Mouse (Mus musculus): ENCODE measurements around the gene Gpx4. TPM values are rescaled to one million over a fixed set of nuclear protein-coding genes. Genes with fewer than 3 reads are reported as not detected.

Gene Gpx4
- polyA plus RNA-seq (2012; rRNA removed), result 332 and 514 TPM in 2 replicates

DNA sequence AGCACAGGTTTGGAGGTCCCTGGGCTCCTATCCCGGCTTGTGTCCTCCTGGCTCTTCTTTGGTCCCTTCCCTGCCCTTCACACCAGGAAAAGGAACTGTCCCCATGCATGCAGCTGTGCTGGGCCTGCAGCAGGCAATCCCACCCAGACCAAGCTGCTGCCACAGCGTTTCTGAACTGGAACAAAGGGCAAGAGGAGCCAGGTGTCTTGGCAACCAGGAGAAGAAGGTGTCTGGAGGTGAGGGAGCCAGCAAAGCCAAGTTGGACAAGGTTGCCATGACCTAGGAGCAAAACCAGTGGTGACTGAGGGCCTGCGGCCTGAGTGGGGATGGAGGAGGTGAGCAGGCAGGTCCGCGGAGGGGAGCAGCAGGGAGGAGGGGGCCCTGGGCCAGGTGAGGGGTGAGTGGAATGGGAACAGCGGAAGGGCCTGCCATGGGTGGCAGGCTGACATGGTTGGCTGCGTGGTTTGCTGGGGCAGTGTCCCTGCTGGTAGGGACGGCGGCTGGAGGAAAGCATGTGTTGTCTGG, at the start of gene Gpx4:
Gene Gpx4 (plus strand): TSS at position 126 of the 525 bp plus-strand sequence.

GRCm38 (mm10) chr10:80016511-80016910, 30.5 kb upstream of the Gpx4 start, which contains the start of gene Arhgap45:
Gene Arhgap45 (plus strand): TSS chr10:80016653.

GRCm38 (mm10) chr10:80039559-80039979, 7.4 kb upstream of the Gpx4 start, which contains the start of gene Polr2e:
Gene Polr2e (minus strand): TSS chr10:80039795.

GRCm38 (mm10) chr10:80105460-80105859, 58.5 kb downstream of the Gpx4 start, which contains the start of gene Sbno2:
Gene Sbno2 (minus strand): TSS chr10:80105571.

Other genes with a start within 250 kb of the Gpx4 start
- gene Misp, start 226.2 kb upstream of the Gpx4 start, polyA plus RNA-seq (2012; rRNA removed), result 267 and 317 TPM in 2 replicates
- gene Ptbp1, start 192.7 kb upstream of the Gpx4 start, polyA plus RNA-seq (2012; rRNA removed), result 273 and 314 TPM in 2 replicates
- 2.2 and 2.6 TPM in 2 replicates for gene Prtn3, start 172.7 kb upstream of the Gpx4 start, polyA plus RNA-seq (2012; rRNA removed)
- 4.2 and 6.4 TPM in 2 replicates for gene Plppr3, start 172.5 kb upstream of the Gpx4 start, polyA plus RNA-seq (2012; rRNA removed)
- gene Elane, start 160.9 kb upstream of the Gpx4 start, polyA plus RNA-seq (2012; rRNA removed), result 0.15 TPM in 1 of 2 replicates, not detected in the other
- gene Cfd, start 156.3 kb upstream of the Gpx4 start, polyA plus RNA-seq (2012; rRNA removed), result 295 and 596 TPM in 2 replicates
- 82.9 and 84.0 TPM in 2 replicates for gene Med16, start 138.2 kb upstream of the Gpx4 start, polyA plus RNA-seq (2012; rRNA removed)
- gene Gm26602, start 136.3 kb upstream of the Gpx4 start, polyA plus RNA-seq (2012; rRNA removed), result not detected in 2 replicates
- 9.5 and 12.7 TPM in 2 replicates for gene Kiss1r, start 130.2 kb upstream of the Gpx4 start, polyA plus RNA-seq (2012; rRNA removed)
- gene R3hdm4, start 126.0 kb upstream of the Gpx4 start, polyA plus RNA-seq (2012; rRNA removed), result 358 and 384 TPM in 2 replicates
- 7.1 and 9.2 TPM in 2 replicates for gene Arid3a, start 120.1 kb upstream of the Gpx4 start, polyA plus RNA-seq (2012; rRNA removed)
- 43.3 and 45.7 TPM in 2 replicates for gene Wdr18, start 87.0 kb upstream of the Gpx4 start, polyA plus RNA-seq (2012; rRNA removed)
- not detected in 2 replicates for gene Grin3b, start 76.5 kb upstream of the Gpx4 start, polyA plus RNA-seq (2012; rRNA removed)
- 384 and 485 TPM in 2 replicates for gene Tmem259, start 62.8 kb upstream of the Gpx4 start, polyA plus RNA-seq (2012; rRNA removed)
- gene Cnn2, start 58.6 kb upstream of the Gpx4 start, polyA plus RNA-seq (2012; rRNA removed), result 79.8 and 98.8 TPM in 2 replicates
- 40.3 and 43.6 TPM in 2 replicates for gene Abca7, start 50.7 kb upstream of the Gpx4 start, polyA plus RNA-seq (2012; rRNA removed)
- gene Arhgap45, start 30.5 kb upstream of the Gpx4 start, polyA plus RNA-seq (2012; rRNA removed), result 24.6 and 25.0 TPM in 2 replicates
- gene Polr2e, start 7.4 kb upstream of the Gpx4 start, polyA plus RNA-seq (2012; rRNA removed), result 179 and 185 TPM in 2 replicates
- gene Sbno2, start 58.4 kb downstream of the Gpx4 start, polyA plus RNA-seq (2012; rRNA removed), result 82.3 and 100 TPM in 2 replicates
- 125 and 133 TPM in 2 replicates for gene Stk11, start 68.6 kb downstream of the Gpx4 start, polyA plus RNA-seq (2012; rRNA removed)
- gene Atp5d, start 91.5 kb downstream of the Gpx4 start, polyA plus RNA-seq (2012; rRNA removed), result 2,828 and 3,041 TPM in 2 replicates
- gene Cbarp, start 93.7 kb downstream of the Gpx4 start, polyA plus RNA-seq (2012; rRNA removed), result 14.1 and 17.1 TPM in 2 replicates
- gene Midn, start 101.1 kb downstream of the Gpx4 start, polyA plus RNA-seq (2012; rRNA removed), result 174 and 187 TPM in 2 replicates
- gene Cirbp, start 118.8 kb downstream of the Gpx4 start, polyA plus RNA-seq (2012; rRNA removed), result 98.7 and 100 TPM in 2 replicates
- gene 1600002K03Rik, start 125.8 kb downstream of the Gpx4 start, polyA plus RNA-seq (2012; rRNA removed), result 18.0 and 23.5 TPM in 2 replicates
- gene Efna2, start 132.3 kb downstream of the Gpx4 start, polyA plus RNA-seq (2012; rRNA removed), result 3.4 and 3.6 TPM in 2 replicates
- gene Mum1, start 179.3 kb downstream of the Gpx4 start, polyA plus RNA-seq (2012; rRNA removed), result 25.4 and 27.3 TPM in 2 replicates
- 917 and 1,055 TPM in 2 replicates for gene Ndufs7, start 202.0 kb downstream of the Gpx4 start, polyA plus RNA-seq (2012; rRNA removed)
- 12.4 and 22.1 TPM in 2 replicates for gene Gamt, start 213.8 kb downstream of the Gpx4 start, polyA plus RNA-seq (2012; rRNA removed)
- 79.6 and 86.9 TPM in 2 replicates for gene Dazap1, start 214.3 kb downstream of the Gpx4 start, polyA plus RNA-seq (2012; rRNA removed)
- gene Rps15, start 245.3 kb downstream of the Gpx4 start, polyA plus RNA-seq (2012; rRNA removed), result 1,702 and 2,447 TPM in 2 replicates
- gene Apc2, start 248.8 kb downstream of the Gpx4 start, polyA plus RNA-seq (2012; rRNA removed), result 1.8 and 2.0 TPM in 2 replicates

All from colon, adult 2 months (tissue).